Mouse (Mus musculus) retina, postnatal 7 days (tissue): Measurements from ENCODE around the gene Eps15l1.

Experiments used
- DNase-seq: peaks from one replicate; pipeline ENCODE4 v3.0.0-alpha.2; 2012; ENCODE audit warnings: low read depth, low spot score

The Eps15l1 gene

GRCm38 (mm10) chr8:72413839-72414238 lies 7.4 kb downstream of the Eps15l1 start:
- DNase-seq: no peak

DNA sequence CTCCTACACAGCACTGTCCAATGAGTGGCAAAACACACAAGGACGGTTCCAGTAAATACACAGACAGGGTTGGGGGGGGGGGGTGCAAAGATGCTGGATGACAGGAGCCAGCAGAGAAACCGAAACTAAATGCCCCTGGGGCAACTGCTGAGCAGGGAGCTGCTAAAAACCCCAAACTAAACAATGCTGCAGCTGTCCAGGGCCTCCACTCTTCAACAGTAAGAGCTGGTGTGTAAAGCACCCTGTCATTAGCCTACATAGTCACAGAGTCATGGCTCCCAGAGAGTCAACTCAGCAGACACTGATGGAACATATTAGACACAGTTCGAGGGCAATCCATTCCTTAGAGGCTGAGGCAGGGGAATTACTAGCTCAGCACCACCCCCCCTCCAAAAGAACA lies 11.8 kb downstream of the Eps15l1 start:
- DNase-seq: no peak

GRCm38 (mm10) chr8:72407878-72408277 lies 13.4 kb downstream of the Eps15l1 start:
- DNase-seq: no peak

GRCm38 (mm10) chr8:72402981-72403380 lies 18.3 kb downstream of the Eps15l1 start:
- no peak for DNase-seq

DNA sequence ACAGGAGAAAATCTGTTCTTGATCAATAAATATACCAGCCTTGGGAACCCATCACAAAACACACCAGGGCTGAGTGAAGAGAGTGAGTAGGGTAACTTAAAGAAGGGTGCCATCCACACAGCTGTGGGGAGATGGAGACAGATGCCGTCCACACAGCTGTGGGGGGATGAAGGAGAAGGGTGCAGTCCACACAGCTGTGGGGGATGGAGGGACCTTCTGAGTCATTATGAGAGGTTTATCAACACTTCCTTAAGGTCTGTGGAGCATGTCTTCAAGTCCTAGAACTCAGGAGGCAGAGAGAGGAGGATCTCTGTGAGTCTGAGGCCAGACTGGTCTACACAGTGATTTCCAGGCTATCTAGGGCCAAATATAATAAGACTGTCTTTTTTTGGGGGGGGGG lies 19.9 kb downstream of the Eps15l1 start:
- no peak for DNase-seq

DNA sequence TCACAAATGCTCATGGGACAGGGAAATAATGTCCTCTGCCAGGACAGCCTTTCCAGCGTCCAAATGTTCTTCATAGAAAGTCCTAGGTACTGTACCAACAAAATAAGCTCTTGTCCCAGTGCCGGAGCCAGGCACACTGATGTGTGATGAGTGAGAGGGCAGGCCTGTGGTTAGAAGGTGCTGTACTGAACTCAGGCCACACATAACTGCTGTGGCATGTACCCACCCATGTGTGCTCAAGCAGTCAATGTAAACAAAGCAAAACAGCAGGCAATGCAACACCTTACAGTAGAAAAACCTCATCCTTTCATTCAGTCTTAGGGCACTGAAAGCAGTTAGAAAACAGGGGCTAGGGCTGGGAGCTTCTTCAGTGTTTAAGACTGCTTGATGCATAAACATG lies 35.5 kb downstream of the Eps15l1 start:
- DNase-seq: no peak

- no peak for DNase-seq
Measured at GRCm38 (mm10) chr8:72382395-72382794, 38.9 kb downstream of the Eps15l1 start.

- no peak for DNase-seq
Measured at GRCm38 (mm10) chr8:72380656-72381055, 40.6 kb downstream of the Eps15l1 start.

GRCm38 (mm10) chr8:72376900-72377299 lies 44.4 kb downstream of the Eps15l1 start:
- DNase-seq: no peak

DNA sequence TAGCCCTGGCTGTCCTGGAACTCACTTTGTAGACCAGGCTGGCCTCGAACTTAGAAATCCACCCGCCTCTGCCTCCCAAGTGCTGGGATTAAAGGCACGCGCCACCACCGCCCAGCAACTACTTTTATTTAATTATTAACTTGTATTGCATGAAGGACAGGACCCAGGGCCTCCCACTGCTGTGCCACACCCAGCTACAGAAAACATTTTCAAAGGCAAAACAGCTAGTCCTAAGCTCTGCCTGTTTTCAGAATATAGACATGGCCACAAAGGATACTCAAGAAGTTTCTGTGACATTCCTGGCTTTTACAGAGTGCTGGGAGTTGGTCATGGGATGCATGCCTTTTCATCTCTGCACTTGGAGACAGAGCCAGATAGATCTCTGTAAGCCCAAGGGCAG lies 45.0 kb downstream of the Eps15l1 start:
- DNase-seq: no peak

DNA sequence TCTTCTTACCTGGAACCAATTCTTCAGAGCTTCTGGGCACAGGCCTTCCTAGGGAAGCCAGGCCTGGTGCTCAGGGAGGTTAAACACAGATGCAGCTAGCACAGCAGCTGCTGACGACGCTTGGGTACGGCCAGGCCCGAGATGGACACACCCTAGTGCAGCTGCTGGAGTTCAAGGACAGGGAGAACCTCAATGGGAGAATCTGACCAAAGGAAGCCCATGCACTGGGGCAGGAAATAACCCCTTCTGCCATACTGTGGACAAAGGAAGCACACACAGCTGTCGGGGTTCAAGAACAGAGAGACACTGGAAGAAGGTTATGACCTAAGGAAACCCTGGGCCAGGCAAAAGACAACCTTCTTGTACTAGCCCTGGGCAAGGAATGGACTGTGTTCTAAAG lies 46.1 kb downstream of the Eps15l1 start:
- DNase-seq: no peak

- DNase-seq: no peak
Measured at GRCm38 (mm10) chr8:72372311-72372710, 48.9 kb downstream of the Eps15l1 start.

DNA sequence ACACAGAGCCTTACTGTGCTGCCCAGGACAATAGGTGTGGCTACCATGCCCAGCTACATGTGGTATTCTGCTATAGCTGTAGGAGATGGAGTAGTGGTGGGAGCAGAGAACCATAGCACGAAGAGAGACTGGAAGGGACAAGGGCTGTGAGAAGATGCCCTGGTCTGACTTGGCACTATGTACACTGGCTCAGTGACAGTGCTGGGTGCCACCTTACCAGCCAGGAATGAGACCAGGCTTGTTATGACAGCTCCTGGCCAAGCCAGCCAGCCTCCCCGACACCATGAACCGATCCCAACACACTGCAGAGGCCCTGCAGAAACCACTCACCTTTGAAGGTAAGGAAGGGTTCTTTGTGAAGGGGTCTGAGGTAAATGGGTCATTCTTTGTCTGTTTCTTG lies 49.9 kb downstream of the Eps15l1 start:
- DNase-seq: no peak

- DNase-seq: no peak
Measured at GRCm38 (mm10) chr8:72366435-72366834, 54.8 kb downstream of the Eps15l1 start.

DNA sequence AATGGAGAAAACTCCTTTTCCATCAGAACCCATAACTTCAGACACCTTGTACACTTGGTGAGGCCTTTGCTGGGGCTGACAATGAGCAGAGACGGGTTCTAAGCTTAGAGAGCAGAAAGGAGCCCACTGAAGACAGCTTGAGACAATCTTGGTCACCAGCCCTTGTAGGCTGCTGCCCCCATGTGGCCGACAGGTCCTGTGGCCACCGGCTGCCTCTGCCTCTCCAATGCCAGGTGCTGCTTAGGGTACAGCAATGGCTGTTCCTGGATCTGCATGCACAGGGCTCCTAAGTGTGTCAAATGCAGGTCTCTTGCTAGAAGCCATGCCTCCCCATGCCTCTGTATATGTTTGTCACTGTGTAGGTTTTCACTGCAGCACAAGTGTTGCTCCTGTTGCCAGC lies 55.4 kb downstream of the Eps15l1 start:
- DNase-seq: peak; percentile 39

DNA sequence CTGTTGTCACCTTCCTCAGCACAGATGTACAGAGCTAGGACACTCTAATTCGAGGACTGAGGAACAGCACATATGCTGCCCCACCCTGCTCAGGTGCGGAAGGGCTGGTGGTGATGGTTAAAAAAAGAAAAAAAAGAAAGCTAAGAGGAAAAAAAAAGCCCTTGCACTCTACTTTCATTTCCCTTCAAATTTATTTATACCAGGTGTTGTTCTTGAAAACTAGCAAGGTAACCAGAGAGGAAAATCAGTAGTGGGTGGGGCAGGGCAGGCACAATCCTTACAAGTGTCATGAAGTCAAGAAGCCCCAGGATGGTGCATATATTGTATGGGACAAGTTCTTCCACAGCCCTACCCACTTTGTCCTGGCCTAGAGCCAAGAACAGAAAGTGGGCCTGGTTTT lies 56.2 kb downstream of the Eps15l1 start:
- DNase-seq: no peak

DNA sequence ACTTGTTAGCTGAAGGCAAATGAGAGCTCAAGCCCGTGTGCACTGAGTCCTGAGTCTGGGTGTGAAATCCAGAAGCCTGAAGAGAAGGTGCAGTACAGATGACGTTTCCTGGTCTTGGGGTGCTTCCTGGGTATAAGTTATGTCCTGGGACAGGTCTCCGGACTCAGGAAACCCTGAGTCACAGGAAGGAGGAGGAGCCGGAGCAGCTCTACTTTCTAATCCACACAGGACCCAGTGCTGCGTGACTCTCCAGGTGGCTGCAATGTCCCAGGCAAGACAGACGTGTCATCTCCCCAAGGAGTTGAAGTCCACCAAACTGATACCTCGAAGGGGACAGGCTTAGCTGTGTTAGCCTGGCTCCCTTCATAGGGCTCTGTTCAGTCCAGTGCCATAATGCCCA lies 57.8 kb downstream of the Eps15l1 start:
- DNase-seq: no peak

DNA sequence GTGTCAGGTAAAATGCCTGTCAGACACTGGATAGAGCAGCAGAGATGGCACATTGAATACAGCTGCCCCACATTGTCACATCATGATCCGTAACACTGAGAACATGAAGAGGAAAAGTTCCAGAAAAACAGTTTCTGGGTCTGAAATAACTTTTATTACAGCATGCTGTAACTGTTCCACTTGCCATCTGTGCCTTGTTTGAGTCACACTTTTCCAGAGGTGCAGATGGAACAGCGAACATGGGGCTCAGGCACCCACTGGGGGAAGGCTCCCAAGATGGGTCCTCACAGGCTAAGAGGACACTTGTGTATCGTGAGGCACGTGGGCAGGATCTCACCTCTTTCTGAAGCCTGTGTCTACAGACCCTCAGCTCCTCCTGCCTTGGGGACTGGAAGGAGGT lies 58.5 kb downstream of the Eps15l1 start:
- no peak for DNase-seq

DNA sequence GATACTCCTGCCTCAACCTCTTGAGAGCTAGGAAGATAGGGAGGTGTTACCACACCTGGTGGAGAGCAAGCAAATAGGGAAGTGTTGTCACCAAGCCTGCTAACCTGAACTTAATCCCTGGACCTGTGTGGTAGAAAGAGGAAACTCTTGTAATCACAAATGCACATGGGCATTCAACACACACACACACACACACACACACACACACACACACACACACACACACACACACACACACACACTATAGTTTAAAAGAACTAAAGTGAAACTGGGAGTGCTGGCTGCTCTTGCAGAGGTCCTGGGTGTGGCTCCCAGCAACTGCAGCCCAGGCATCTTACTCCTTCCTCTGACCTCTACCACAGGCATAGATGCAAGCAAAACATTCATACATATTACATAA lies 61.1 kb downstream of the Eps15l1 start:
- no peak for DNase-seq

- no peak for DNase-seq
Measured at GRCm38 (mm10) chr8:72356593-72356992, 64.7 kb downstream of the Eps15l1 start.

- DNase-seq: no peak
Measured at GRCm38 (mm10) chr8:72354272-72354671, 67.0 kb downstream of the Eps15l1 start.

DNA sequence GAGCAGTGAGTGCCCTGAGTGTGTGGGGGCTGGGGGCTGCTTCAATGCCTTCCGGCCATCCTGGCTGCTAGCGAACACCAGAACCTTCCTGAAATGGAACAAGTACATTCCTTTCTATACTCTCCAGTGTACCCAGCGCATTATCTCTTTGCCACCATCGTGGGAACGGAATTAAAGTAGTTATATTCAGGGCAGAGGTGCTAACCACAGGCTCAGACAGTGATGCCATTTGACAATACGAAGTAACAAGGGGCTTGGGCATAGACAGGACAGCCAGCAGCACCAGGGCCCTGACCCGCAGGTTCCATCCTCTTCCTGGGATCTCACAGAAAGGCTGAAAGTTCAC lies 67.6 kb downstream of the Eps15l1 start:
- DNase-seq: no peak

DNA sequence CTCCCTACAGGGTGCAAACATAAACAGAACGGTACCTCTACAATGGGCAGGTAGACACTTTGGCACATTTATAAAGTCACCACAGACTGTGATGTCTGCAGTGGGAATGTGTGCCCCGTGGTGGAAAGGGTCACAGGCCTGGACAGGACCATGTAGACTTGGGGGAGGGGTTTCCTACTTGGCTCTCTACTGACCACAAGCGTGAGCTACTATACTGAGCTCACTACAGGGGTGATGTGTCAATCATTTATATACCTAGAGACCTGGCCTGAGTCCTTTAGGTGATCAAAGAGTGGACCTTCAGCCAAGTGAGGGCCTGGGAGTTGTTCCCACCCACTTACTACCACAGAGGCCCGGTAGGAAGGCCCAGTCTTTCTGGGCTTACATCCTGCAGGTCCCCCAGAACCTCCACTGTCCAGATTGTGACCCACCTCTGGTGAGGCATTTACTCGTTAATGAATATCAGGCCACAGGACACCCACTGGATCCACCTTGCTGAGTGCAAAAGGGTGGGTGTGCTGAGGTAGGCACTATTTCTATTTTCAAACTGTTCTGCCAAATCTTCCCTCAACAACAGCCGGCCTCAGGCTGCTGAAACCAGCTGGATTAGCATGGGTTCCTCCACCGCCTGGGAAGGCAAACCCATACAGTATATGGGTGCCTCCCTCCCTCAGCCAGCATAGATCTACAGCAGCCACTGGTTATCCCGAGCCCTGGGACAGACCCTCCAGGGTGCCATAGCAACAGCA lies 68.1 kb downstream of the Eps15l1 start:
- DNase-seq: no peak

DNA sequence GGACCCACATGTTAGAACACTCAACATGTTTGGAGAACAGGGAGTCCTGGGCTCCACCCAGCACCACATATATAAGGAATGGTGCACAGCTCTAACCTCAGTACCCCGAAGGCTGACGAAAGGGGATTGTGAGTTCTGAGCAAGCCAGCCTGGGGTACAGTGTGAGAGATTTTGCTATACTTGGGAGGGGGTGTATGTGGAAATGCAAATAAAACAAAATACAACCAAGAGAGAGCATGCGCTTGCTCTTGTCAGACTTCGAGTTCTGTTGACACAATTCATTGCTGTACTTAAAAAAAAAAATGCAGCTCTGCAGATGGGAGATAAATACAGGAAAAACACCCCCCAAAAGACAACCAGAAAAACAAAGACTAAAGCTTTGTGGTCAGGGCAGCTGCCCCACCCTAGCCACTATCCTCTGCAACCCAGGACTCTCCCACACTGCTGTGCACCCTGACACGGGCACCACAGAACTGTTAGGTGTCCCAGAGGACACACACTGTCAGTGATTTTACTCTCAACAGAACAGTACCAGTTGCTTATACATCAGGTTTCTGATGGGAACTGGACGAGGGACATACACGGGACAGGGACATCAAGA lies 69.8 kb downstream of the Eps15l1 start:
- DNase-seq: no peak
